Mouse (Mus musculus) layer of hippocampus, adult 8-10 months (tissue): ENCODE data around the gene Tent4b. TPM values are rescaled to one million over a fixed set of nuclear protein-coding genes. Genes with fewer than 3 reads are reported as not detected.

Source experiments
- DNase-seq, 2 experiments: peaks; one replicate each; pipeline ENCODE4 v3.0.0; 2022; ENCODE audit warnings: low spot score in 2 of 2
- total RNA-seq, 4 experiments: library from RNA; stranded (reverse); gene quantifications; 2 replicates each; pipeline ENCODE4 v1.2.4; 2022

Tent4b gene
- total RNA-seq, 4 experiments from 2014 or later, result 33.6 to 42.9 (median 36.6) TPM

- no peak for DNase-seq
These were observed 29.3 kb downstream of the Tent4b start for GRCm38 (mm10) chr8:88228286-88228685.

DNA sequence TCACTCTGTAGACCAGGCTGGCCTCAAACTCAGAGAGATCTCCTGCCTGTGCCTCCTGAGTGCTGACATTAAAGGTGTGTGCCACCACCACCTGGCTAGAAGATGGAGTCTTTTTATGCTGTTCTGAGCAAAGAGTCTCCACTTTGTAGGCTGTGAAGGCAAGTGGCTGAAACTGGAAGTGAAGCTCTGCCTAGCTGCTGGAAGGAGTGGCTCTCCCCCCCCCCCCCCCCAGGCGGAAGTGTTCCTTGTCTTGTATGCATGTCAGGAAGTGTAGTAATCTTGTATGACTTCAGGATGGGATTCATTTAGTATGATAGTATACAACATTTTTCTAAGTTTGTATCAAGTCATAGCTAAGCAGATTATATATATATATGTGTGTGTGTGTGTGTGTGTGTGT is 29.8 kb downstream of the Tent4b start:
- DNase-seq, result no peak

- DNase-seq, result no peak
These were observed 37.7 kb downstream of the Tent4b start for GRCm38 (mm10) chr8:88236666-88237065.

DNA sequence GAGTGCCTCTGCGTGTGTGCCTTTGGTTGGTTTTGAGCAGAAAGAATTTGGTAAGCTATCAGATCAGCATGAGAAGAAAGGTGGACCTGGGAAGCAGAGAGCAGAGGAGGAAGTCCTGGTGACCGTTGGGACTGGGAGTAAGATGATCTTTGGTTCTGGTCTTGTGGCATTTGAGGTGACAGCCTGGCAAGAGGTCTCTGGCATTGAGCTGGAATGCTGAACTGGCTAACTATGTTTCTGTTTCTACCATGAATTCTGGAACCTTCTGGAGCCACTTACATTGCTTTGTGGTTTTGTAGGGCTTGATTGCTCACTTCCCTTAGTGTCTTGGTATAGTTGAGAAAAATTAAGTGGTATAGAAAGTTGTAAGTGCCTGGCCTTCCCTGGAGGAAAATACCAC is 38.6 kb downstream of the Tent4b start:
- DNase-seq, result no peak

GRCm38 (mm10) chr8:88239277-88239676 is 40.3 kb downstream of the Tent4b start:
- DNase-seq, result no peak

- no peak for DNase-seq
These were observed 42.9 kb downstream of the Tent4b start for GRCm38 (mm10) chr8:88241871-88242270.

DNA sequence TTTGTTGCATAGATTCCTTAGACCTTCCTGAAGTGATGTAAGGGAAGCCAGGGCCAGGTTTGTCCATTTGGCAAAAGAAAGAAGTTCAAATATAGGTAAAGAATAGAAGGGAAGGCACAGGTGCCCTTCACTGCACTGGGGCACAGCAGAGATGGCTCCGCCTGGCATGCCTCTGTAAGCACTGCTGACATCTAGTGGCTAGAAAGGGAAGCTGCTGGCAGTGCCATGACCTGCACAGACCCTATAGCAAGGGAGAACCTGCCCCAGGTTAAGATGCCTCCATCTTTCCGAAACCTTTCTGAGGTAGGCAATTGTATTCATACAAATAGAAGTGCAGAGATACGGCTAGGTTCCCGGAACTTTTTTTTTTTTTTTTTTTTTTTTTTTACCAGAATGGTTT is 45.3 kb downstream of the Tent4b start:
- DNase-seq, result peak in 1 of 2 experiments; percentile 38

DNA sequence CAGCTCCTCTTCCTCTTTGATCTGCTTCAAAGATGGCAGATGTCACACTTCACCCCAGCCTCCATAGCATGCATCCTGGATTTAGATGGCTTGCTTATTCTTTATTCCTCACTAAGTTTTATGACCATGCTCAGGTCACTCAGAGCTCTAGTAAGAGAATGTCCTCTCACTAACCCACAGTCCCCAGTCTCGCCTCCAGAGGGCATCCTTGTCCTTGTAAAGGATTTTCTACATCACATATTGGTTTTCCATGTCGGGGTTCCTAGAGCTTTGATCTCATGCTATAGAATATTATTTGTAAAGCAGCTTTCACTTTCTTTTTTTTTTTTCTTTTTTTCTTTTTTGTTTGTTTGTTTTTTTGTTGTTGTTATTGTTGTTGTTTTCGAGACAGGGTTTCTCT is 53.8 kb downstream of the Tent4b start:
- no peak for DNase-seq

DNA sequence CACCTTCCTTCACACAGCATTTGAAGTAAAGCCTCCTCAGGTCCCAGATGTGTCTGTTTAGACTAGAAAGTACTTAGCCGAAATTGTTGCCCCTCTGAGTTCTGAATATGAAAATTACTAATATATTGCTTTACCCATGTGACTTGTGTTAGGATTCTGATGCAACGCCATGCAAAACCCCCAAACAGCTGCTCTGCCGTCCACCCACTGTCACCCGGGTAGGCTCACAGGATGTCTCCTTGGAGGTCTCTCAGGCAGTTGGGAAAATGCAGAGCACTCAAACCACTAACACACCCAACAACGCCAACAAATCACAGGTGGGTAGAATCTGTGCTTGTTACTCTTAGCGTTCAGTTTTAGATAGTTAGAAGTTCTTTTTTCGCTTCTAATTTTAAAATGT is 55.9 kb downstream of the Tent4b start:
- DNase-seq, result no peak

- no peak for DNase-seq
These were observed 59.0 kb downstream of the Tent4b start for GRCm38 (mm10) chr8:88258024-88258423.

GRCm38 (mm10) chr8:88258544-88258943 is 59.5 kb downstream of the Tent4b start:
- no peak for DNase-seq

DNA sequence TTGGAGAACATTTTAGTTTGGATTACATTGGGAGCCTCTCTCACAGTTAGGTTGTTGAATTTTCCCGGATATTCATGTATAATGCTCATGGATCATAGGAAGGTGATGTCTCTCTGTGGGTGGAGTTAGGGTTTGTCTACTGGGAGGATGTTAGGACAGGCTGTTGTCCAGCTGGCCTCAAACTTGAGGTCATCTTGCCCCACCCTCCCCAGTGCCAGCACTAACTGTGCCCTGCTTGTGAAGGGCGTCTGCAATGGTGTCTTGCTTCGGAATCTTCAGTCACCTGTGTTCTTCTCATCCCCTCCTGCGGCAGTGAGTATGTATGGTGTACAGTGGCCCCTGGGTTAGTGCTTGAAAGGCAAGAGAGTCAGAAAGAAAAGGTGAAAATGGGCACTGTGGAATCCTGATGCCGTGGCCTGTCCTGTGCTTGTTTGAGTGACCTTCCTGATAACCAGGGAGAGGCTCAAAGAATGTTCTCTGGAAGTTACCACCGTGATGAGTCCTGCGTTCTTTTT is 61.5 kb downstream of the Tent4b start:
- DNase-seq, result no peak

DNA sequence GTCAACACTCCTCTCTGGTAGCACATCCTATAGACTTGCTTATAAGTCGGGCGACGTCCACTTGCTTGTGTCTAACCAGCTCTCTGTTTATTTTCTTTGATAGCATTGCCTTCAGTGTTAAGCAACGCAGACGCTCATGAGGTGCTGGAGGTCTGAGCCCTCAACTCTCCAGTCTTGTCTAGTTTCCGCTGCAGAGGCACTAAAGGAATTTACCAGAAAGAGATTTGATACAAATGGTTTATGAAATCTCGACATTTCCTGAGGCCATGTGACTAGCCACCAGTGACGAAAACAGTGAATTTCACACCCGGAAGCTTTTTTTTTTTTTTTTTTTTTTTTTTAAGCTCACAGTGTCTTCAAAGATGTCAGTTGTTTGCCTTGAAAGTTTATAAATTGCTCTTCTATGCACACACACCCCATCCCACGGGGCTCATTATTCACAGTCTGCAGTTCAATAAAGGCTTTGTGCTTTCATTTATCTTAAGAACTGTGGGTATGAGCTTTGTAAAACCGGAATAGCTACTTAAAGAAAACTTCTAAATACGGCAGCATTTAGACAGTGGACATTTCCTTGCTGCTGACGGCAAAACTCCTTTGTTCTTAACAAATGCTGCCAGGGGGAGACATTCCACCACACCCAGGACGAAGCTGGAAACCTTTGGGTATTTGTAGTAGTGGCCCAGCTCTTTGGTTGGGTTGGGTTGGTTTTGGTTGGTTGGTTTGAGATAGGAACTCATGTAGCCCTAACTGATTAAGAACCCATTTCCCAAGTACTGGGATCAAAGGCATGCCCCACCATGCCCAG is 64.0 kb downstream of the Tent4b start:
- DNase-seq, result no peak

GRCm38 (mm10) chr8:88265511-88265910 is 66.5 kb downstream of the Tent4b start:
- DNase-seq, result no peak

DNA sequence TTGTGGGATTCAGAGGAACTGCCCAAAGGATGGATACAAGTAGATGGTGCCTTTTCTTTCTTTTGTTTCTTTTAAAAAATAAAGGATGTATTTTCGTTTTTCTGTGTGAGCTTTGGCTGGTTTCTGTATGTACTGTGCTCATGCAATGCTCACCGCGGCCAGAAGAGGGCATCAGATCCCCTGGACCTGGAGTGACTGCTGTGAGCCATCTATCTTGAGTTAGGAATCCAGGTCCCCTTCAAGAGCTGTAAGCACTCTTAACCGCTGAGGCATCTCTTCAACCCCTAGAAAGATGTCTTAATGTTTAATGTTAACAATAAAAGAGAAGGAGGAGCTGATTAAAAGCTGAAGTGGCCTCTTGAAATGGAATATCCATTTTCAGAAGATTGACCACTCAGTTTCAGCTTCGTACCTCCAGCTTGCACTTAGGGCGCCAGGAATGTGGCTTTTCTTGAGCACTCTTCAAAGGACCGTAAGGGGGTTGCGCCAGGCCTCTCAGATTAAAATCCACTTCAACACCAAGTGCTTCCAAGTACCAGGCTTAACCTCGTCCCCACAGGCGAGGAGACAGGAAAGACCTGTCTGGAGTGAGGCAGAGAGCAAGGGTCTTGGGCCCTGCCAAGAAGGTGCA is 67.3 kb downstream of the Tent4b start:
- DNase-seq, result peak; percentile 41 to 87

DNA sequence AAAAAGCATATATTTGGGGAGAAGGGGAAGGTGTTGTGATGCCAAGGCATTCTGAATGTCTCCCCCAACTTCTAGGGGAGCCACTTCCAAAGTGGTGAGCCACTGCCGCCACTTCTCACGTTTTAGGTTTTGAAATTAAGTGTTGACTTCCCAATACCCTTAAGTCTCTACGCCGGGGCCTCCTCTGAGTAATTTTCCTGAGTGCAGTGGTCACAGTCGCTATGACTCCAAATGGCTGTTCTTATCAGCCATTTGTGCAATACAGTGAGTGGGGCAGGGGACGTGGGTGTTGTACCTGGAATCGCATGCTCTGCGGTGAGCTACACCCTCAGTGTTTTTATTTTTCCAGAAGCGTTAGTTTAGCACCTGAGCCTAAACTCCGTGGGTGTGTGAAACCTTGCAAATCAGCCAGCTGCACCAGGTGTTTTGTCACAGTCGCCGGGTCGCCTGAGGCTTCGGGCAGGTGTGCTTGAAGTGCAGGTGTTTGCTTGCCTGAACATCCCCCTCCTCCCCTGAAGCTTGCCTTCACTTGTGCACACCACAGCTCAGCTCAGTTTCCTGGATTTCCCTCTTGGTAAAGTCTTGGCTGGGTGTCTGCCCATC is 67.9 kb downstream of the Tent4b start:
- DNase-seq, result no peak

DNA sequence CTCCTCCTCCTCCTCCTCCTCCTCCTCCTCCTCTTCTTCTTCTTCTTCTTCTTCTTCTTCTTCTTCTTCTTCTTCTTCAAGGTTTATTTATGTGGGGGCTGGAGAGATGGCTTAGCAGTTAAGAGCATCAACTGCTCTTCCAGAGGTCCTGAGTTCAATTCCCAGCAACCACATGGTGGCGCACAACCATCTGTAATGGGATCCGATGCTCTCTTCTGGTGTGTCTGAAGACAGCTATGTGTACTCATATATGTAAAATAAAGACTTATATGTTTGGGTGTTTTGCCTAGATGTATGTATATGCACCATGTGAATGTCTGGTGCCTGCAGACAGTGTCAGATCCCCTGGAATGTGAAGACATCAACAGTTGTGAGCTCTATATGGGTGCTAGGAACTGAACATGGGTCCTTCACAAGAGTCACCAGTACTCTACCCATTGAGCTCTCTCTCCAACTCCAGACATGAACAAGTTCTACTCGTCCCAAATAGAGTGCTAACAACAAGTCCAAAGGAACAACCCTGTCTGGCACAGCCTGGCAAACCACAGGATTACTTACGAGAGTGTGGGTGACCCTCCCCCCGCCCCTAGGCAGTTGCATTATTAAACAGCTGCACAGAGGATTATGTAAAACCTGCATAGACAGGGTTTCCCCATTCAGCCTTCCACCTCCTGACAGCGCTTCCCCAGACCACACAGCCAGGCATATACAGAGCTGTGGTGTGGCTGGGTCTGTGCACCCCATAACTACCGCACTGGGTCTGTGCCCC is 70.3 kb downstream of the Tent4b start:
- DNase-seq, result no peak

DNA sequence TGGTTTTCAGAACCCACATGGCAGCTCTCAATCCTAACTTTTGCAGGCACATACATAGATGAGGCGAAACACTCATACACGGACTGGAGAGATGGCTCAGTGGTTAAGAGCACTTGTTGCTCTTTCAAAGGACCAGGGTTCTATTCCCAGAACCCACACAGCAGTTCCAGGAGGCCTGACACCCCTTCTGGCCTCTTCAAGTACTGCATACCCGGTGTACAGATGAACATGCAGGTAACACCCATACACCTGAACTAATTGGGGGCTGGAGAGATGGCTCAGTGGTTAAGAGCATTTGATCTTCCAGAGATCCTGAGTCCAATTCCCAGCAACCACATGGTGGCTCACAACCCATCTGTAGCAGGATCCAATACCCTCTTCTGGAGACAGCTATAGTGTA is 71.1 kb downstream of the Tent4b start:
- no peak for DNase-seq

DNA sequence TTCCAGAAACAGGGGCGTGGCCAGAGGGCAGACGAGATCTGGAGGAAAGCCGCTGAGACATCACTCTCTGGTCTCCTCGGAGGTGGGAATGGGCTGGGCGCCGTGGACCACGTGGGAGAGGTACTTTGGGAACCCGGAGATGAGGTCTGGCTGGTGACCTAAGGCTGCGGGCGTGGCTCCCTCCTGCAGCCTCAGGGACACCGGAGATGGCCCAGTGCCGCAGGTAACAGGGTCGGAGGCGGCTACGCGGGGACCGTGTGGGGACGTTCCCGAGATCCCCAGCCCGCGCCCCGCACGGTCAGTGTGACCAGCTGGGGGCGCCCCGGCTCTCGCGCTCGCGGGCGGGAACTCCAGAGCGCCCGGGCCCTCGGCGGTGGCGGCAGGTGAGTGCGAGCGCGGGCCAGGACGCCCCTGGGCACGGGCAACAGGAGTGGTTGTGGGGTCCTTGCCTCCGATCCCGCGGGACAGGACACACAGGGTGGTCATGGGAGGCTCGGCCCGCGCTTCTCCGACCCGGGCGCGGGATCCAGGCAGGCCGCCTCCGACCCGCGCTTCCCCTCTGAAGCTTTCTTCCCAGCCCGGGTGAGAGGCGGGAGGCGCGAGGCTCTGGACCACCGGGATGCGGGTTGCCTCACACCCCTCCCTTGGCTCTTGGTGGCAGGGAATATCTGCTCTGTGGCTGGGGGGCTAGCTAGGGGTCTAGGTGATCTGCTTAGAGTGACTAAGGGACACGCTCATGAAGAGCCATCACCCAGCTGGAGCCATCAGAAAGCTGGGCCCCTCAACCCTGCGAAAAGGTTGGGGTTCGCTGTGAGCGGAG is 73.4 kb downstream of the Tent4b start, which contains the start of gene Adcy7:
Gene Adcy7, plus strand, starts transcription at position 173 of the 820 bp plus-strand sequence.
- DNase-seq, result no peak

GRCm38 (mm10) chr8:88273051-88273430 is 74.0 kb downstream of the Tent4b start:
- DNase-seq, result no peak

GRCm38 (mm10) chr8:88274090-88274489 is 75.1 kb downstream of the Tent4b start:
- no peak for DNase-seq
